Mouse (Mus musculus): ENCODE measurements at regions not wholly inside any gene's neighbourhood (a gene's known extent, or its start where the extent isn't known, plus 50 kb on each side); places are given as distances from the start of the nearest gene placed in this dataset.
"Not testable (repeated sequence)": the region's sequence is repeated elsewhere in the genome, so short reads cannot be mapped to it uniquely, and the experiment has no call there.

DNA sequence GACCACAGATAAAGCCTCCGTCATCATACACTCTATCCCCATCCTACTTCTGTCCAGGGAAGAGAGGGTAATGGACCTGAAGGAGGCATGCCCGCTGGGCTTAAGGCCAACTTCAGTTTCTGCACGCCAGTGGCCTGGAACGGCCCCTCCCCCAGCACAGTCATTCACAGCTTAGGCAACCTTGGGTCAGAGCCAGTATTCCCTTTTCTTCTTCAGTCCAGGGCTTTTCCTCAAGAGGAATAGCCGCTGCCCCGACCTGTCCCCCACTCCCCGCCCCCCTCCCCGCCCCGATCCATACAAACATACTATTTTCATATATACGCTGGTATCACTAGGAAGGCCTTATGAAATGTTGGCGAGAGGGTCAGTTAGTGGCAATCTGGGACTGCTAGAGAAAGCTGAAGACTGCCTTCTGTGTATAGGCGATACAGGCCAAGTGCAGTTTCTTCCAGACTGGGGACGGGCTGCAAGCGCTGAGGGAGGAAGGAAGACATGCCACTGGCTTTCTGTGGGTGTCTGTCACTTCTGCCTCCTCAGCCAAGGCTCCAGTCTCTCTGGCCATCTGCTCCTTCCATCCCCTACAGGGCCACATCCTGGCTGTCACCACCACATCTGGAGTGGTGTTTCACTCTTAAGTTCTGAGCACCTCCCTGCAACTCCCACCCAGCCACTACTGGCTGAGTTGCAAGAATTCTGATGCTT is 113.5 kb upstream of the Lemd2 start:
- peak; percentile 98 for DNase-seq

- no peak for DNase-seq
These were observed 112.7 kb upstream of the Lemd2 start for GRCm38 (mm10) chr17:27316711-27317575.

DNA sequence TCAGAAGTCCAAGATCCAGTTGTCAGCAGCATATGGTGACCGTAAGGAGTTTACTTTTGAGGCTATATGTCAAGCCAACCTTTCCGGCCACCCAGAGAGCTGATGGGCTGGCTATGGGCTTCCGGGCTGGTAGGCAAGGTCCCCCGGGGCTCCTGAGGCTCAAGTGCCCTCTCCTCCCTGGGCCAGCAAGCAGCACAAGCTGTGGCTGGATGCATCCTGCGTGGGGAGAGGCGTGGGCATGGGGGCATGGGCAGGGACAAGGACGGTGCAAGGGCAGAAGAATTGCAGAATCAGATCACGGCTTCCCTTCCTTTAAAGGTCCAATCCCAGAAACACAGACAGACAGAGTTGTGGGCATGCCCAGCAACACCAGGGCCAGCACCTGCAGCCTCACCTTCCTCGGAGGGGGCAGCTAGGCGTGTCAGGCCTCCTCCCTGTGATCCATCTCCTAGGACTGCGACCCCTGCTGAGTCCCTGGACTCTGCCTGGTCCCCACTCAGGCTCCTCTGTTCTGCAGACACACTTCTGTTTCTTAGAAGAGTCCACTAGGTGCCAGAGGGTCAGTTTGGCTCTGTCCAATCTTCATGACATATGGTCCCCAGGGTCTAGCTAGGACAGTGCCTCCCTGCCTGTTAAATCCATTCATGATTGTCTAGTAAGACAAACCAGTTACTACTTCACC is 111.8 kb upstream of the Lemd2 start:
- no peak for DNase-seq

- no peak for DNase-seq
These were observed 111.2 kb upstream of the Lemd2 start for GRCm38 (mm10) chr17:27315428-27315827.

- no peak for DNase-seq
These were observed 110.6 kb upstream of the Lemd2 start for GRCm38 (mm10) chr17:27314821-27315392.

GRCm38 (mm10) chr17:27308933-27309332 is 104.7 kb upstream of the Lemd2 start:
- no peak for DNase-seq

GRCm38 (mm10) chr17:27304842-27305241 is 100.6 kb upstream of the Lemd2 start:
- DNase-seq = peak; percentile 72

DNA sequence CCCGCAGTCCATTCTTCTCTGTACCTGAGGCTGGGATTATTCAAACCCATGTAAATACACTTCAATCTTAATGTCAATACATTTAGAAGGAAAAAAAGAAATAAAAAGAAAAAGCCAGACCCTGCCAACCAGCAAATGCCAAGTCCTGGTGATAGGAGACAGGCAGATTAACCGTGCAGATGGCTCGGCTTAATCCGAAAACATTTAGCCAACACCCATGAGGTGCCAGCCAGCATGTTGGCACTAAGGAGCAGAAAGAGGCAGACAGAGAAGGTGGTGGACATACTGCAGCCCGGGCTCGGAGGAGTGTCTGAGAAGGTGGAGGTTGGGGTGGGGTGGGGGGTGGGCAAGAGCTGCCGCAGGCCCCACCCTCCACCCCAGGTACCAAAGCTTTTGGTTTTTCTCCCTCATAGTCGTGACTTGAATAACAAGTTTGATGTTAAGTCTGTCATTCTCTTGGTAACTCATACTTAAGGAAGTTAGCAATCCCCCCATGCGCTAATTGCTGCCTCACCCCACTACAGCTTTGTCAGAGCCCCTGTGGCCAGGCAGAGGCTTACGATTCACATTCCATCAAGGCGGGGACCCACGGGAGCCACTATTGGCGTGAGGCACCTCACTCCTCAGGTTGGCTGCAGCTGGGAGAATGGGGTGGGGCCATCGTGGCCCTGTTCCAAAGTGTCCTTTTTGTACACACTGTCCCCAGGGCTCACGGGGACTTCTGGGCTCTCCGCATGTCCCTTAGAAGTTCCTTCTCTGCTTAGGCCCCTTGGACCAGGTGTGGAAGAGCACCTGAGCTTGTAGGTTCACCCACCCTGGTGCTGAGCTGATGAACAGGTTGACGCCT is 99.6 kb upstream of the Lemd2 start:
- DNase-seq = no peak

DNA sequence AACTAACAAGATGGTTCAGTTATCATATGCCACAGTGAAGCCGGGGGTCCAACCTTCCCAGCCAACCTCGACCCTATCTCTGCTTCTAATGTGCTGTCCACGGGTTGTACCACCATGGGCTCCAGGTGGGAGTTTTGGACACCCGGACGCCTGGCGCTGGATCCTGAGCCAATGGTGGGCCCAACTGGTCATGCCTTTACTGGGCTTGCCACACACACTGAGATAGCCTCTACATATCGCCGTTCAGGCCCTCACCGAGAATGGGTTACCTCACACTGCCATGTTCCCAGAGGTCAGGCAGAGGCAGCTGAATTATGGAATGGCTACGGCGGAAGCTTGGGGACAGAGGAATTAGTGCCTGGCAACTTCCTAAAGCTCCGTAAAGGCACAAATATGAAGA is 98.8 kb upstream of the Lemd2 start:
- DNase-seq = no peak

DNA sequence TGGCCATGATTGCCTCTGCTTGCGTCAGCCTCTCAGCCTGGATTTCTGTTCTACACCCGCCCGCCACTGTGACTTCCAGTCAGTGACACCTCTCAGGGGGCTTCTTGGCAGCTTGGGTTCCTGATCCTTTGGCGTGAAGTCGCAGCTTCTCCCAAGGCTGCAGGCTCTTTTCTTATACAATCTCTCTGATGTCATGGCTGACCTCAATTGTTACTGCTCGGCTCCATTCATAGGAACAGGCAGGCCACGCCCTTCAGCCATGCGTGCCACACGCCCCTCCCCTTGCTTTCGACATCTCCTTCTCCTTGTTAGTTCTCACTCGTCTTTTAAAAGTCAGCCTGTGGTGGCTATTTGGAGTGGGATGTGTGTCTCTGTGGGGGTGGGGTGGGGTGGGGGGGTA is 97.1 kb upstream of the Lemd2 start:
- DNase-seq = no peak

DNA sequence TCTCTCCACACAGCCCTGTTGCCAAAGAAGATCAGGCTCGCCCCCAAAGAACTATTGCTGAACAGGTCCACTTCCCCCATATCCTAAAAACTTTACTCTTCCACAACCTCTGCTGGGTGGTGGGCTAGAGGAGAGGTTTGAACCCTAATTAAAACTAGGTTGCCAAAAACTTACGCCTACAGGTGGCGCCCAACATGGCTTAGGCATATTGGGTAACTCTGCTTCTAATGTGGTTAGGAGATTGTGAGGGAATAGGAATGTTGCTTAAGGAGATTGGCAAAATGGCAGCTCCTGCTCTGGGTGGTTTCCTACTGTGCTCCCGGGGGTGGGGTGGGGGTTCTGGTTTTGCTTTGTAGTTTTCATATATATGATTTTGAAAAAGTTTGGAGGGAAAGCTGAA is 95.0 kb upstream of the Lemd2 start:
- DNase-seq = no peak

DNA sequence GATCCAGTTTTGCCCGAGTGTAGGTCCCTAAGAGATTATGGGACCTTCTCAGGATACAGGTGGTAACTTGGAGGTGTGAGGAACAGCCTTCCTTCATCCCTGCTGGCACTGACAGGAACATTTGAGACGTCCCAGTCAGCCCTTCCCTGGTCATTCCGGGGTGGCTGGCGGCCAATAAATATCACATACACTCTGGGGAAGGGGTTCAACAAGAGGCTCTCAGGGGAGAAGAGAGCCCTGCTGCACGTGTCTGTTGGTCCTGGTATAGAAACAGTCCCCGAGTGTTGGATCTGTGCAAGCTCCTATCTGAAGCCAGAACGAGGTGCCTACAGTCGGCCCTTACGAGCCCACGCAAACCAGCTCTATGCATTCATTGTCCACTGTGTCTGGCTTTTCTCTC is 94.1 kb upstream of the Lemd2 start:
- DNase-seq = no peak

DNA sequence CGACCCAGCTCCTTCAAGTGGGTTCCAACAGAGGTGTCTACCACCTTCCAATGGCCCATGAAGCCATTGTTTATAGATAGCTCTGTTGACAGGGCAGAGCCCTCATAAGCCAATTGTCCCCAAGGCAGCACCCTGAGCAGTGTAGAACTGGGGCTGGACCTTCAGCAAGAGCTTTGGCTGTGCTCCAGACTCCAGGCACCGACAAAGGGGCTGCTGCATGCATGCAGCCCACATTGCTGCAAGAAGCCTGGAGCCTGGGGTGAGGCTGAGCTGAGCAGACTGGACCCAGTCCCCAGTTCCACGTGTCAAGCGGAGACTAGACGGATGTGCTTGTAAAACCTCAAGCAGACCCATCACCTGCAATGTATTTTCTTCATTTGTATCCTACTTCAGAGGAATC is 91.9 kb upstream of the Lemd2 start:
- DNase-seq = no peak

DNA sequence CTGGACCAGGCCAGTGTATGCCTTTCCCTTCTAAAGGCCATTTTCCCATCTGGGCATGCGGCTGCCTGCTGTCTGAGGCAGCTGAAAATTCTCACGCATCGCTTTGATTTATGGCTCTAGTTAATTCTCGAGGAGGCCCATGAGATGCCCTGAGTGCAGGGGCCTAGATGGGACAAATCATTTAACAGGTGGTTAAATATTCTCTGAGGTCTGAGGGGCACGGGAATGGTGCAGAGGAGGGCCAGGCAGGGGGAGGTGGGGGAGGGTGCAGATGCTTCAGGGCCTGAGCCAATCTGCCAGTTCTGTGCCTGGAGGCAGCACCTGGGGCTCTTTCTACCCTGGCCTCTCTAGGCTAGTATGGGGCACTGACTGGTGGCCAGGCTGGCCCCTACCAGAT is 89.9 kb upstream of the Lemd2 start:
- DNase-seq = no peak

- DNase-seq = no peak
These were observed 89.4 kb upstream of the Lemd2 start for GRCm38 (mm10) chr17:27293586-27294207.

DNA sequence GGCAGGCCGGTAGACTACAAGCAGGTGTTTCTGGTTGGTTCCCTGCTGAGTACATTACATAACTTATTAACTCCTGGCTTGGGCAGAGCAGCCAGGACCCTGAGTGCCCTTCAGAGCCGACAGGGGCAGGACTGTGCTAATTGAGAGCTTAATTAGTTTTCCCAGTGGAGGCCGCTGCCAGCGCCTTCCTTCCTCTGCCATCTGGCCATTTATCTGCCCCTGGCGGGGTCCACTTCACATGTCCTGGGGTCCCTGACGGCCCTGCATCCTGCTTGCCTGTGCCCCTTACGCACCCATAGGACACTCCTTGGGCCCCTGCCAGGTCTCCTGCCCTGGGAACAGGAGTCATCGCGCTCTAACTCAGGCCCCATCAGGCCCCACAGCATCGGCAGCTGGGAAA is 87.4 kb upstream of the Lemd2 start:
- DNase-seq = peak; percentile 91

GRCm38 (mm10) chr17:27291176-27291575 is 86.9 kb upstream of the Lemd2 start:
- DNase-seq = no peak

DNA sequence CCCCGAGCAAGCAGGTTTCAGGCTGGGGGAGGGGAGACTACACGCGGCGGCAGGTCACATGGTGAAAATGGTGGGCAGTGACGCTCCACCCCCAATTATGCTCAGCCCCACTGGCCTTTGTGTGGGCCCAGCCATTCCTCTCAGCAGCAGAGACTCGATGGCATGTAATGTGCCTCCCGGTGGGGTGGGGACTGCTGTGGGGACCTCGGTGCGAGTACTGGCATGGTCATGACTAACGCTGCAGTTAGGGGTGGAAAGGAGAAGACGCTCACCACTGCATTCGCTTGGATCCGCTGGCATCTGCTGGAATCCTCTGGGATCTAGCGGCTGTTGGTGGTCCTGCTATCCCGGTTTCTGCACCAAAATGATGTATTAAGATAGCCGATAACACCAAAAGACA is 86.0 kb upstream of the Lemd2 start:
- no peak for DNase-seq

GRCm38 (mm10) chr17:27289804-27290203 is 85.5 kb upstream of the Lemd2 start:
- DNase-seq = not testable (repeated sequence)

- not testable (repeated sequence) for DNase-seq
These were observed 83.7 kb upstream of the Lemd2 start for GRCm38 (mm10) chr17:27287986-27288385.

DNA sequence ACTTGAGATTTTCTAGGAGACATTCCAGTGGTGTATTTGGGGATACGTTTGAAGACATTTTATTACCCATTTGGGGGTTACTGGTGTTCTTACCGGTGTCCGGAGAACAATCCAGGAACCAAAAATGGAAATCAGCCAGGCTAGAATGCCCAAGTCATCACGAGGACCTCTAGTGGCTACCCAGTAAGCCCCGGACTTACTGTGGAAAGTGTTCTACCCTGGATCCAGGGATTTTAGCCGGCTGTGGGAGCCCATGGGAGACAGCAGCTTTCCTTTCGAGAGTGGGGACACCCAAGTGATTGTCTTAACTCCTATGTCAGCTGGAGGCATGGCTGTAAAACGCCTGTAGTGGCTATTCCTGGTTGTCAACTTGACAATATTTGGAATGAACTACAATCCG is 77.0 kb upstream of the Lemd2 start:
- no peak for DNase-seq

Data from kidney, adult 11 months (tissue).